Mouse (Mus musculus): Measurements from ENCODE around the gene Snapc3. TPM values are rescaled to one million over a fixed set of nuclear protein-coding genes. Genes with fewer than 3 reads are reported as not detected.
A peak's percentile ranks its signal among the peaks of the same experiment; 100 is the strongest.
"Not testable (repeated sequence)": the region's sequence is repeated elsewhere in the genome, so short reads cannot be mapped to it uniquely, and the experiment has no call there.

The Snapc3 gene
- polyA plus RNA-seq, 1 experiment = 58.4 TPM

DNA sequence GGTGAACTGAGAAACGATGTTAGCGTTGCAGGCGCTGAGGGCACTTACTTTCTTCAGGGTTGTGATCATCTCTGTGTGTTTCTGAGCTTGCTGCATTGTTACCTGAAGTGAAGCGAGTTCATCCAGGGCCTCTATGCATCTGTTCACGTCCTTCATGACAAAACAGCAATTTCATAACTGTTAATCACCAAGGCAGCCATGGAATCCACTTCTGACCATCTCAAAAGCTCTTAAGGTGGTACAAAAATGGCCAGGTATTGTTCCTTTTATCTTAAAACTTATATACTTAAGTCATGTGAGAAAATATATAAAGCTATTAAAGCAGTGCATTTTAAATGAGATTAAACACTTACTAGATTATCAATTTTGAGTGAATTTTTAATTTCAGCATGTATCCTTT lies 42.6 kb downstream of the Snapc3 start:
- DNase-seq (ENCODE audit: low read depth) = no peak
- TF ChIP-seq POLR2A (IDR thresholded peaks at IDR 0.05; ENCODE audit: borderline replicate concordance, extremely low read depth, insufficient read depth, insufficient read length, poor library complexity, severe bottlenecking) (no peak), CTCF (IDR thresholded peaks at IDR 0.05; ENCODE audit: borderline replicate concordance, extremely low read depth, insufficient read depth, insufficient read length) (no peak)

DNA sequence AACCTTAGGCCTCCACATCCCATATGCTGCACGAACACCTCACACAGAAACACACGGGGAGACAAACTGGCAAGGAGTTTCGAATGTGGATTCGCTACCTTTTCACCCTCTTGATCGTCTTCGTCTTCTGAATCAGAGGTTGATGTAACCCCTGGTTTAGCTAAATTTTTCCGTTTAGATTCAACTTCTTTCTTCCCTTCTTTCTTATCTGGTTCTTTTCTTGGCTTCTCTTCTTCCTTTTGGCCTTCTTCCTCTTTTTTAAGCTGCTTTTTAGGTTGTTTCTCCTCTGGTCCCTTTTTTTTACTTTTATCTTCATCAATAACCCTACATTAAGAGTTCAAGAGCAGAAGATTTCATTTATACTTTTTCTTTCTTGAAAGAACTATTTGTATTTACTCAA lies 47.3 kb downstream of the Snapc3 start:
- no peak for TF ChIP-seq CTCF (IDR thresholded peaks at IDR 0.05; ENCODE audit: borderline replicate concordance, extremely low read depth, insufficient read depth, insufficient read length)
- TF ChIP-seq POLR2A (IDR thresholded peaks at IDR 0.05; ENCODE audit: borderline replicate concordance, extremely low read depth, insufficient read depth, insufficient read length, poor library complexity, severe bottlenecking) = no peak
- no peak for DNase-seq (ENCODE audit: low read depth)

DNA sequence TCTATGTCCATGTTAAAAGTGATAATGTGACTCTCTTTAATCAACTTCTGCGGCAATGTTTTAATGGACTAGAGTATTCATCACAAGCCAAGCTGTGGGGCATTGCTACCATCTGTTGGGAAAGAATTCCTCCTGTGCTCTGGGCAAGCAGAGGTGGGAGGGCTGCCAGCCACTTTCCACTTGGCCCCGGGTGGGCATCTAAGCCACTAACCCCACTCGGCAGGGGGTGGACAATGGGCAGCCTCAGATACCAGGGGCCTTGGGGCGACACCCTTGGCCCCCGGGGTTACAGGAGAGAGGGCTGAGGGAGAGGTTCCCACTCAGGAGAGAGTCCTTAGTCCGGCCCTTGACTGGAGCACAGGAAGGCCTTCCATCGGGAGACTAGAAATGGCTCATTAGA lies 50.1 kb downstream of the Snapc3 start:
- no peak for DNase-seq (ENCODE audit: low read depth)
- no peak for TF ChIP-seq CTCF (IDR thresholded peaks at IDR 0.05; ENCODE audit: borderline replicate concordance, extremely low read depth, insufficient read depth, insufficient read length)
- no peak for TF ChIP-seq POLR2A (IDR thresholded peaks at IDR 0.05; ENCODE audit: borderline replicate concordance, extremely low read depth, insufficient read depth, insufficient read length, poor library complexity, severe bottlenecking)

DNA sequence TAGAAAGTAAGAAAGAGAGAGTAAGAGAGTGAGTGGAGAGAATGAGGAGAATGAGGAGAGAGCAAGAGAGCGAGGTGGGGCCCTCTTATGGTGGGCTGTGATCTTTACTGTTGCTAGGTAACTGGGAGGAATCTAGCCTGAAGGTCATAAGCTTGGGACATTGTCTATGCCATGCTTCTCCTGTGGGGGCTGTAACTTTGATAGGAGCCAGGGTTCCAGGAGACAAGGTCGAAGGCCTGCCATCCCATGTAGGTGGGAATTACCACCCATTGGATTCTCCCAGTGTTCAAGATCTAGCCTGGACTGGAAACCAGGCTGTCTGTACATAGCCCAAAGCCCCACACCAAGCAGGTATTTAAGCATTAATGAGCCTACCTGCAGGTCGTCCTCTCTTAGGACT lies 50.7 kb downstream of the Snapc3 start:
- DNase-seq (ENCODE audit: low read depth) = no peak

DNA sequence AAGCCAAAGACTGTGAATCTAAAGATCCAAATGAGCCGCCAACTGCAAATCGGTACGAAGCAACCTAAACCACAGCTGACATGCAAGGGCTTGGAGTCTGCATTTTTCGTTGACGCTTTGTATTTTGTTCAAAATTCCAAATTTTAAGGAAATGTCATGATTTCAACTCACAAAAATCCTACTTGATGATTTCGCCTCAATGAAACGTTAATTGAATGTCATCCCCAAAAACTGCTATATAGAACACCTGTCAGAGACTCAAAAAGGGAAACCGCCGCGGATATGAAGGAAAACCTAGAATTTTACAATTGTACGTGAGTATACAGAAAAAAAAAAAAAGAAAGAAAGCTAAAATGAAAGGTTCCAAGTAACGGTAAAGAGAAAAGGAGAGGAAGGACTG lies 67.7 kb downstream of the Snapc3 start:
- DNase-seq (ENCODE audit: low read depth) = no peak
- no peak for TF ChIP-seq POLR2A (IDR thresholded peaks at IDR 0.05; ENCODE audit: borderline replicate concordance, extremely low read depth, insufficient read depth, insufficient read length, poor library complexity, severe bottlenecking)
- TF ChIP-seq CTCF (IDR thresholded peaks at IDR 0.05; ENCODE audit: borderline replicate concordance, extremely low read depth, insufficient read depth, insufficient read length) = no peak

More for the DNA sequence above, 50.7 kb downstream of the Snapc3 start:
- TF ChIP-seq CTCF (IDR thresholded peaks at IDR 0.05; ENCODE audit: borderline replicate concordance, extremely low read depth, insufficient read depth, insufficient read length) (no peak), POLR2A (IDR thresholded peaks at IDR 0.05; ENCODE audit: borderline replicate concordance, extremely low read depth, insufficient read depth, insufficient read length, poor library complexity, severe bottlenecking) (no peak)

DNA sequence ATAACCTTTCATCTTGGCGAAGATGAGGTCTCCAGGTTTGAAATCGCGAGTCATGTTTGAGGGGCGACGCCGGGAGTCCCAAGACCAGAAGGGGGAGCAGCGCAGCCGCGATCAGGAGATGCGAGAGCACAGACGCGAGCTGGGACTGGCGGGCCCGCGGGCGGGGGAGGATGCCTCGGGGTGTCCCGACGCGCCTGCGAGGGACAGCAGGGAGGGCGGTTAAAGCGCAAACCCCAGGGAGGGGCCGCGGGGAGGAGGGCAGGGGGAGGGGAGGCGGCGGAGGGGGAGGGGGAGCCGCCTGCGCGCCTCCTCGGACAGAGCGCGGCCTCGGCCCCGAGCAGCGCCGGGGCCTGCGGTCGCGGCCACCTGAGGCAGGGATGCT lies 68.2 kb downstream of the Snapc3 start:
- peak; percentile 96 for DNase-seq (ENCODE audit: low read depth)
- TF ChIP-seq POLR2A (IDR thresholded peaks at IDR 0.05; ENCODE audit: borderline replicate concordance, extremely low read depth, insufficient read depth, insufficient read length, poor library complexity, severe bottlenecking) = 0 out of 2 replicates have a peak, but pooled peaks have one; percentile 28
- peak; percentile 69 for TF ChIP-seq CTCF (IDR thresholded peaks at IDR 0.05; ENCODE audit: borderline replicate concordance, extremely low read depth, insufficient read depth, insufficient read length)

DNA sequence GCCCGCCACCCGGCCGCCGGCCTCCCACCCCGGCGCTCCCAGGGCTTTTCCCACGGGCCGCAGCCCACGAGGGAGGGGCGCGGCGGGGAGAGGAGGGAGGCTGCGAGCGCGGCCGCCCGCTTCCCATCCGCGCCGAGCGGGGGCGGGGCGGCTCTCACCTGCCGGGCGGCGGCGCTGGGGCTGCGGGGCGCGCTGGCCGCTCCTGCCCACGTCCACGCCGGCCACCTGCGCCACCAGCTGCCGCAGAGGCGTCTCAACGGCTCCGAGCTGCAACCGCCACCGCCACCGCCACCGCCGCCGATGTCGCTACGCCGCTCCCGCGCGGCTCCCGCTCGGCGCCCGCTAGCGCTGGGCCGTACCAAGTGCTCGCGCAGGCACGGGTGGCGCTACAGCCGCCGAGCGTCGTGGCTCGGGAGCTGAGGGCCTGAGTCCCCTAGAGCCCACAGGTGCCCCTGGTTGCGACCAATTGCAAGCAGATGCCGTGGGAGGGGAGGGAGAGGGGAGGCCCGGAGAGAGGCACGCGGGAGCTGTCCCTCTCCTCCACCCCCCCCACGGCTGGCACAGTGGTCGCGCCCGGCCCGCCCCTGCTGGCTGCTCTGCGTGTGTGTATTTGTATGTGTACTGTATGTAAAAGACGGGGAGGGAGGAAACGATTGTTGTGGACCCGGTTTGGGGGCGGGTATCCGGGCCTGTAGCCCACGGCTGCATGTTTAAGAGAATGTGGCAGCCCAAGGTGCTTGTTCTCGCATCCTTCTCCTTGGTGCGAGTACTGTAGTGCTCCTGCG lies 68.8 kb downstream of the Snapc3 start, which contains the start of gene Psip1:
TSS of gene Psip1 (minus strand) at position 343 of the 785 bp plus-strand sequence.
- DNase-seq (ENCODE audit: low read depth) = peak; percentile 98
- TF ChIP-seq CTCF (IDR thresholded peaks at IDR 0.05; ENCODE audit: borderline replicate concordance, extremely low read depth, insufficient read depth, insufficient read length) = peak; percentile 56; the same call in 1 of the 2 replicates
- TF ChIP-seq POLR2A (IDR thresholded peaks at IDR 0.05; ENCODE audit: borderline replicate concordance, extremely low read depth, insufficient read depth, insufficient read length, poor library complexity, severe bottlenecking) = peak; percentile 96

DNA sequence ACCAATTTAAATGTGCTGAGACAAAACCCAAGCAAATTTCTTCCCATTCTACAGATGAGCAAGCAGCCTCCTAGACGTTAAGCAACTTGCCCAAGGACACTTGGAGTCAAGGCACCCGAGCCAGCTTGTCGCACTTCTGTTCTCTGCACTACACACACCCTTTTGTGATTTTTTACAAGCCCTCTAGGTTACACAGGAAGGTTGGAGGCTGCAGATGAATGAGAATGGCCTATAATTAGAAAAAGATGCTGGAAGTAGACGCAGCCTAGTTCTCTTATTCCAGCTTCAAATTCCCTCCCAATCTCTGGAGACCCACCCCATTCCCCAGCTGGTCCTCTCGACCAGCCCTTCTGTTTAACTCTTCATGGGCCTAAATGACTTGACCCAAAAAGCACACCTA lies 71.6 kb downstream of the Snapc3 start:
- no peak for TF ChIP-seq CTCF (IDR thresholded peaks at IDR 0.05; ENCODE audit: borderline replicate concordance, extremely low read depth, insufficient read depth, insufficient read length)
- TF ChIP-seq POLR2A (IDR thresholded peaks at IDR 0.05; ENCODE audit: borderline replicate concordance, extremely low read depth, insufficient read depth, insufficient read length, poor library complexity, severe bottlenecking) = no peak
- no peak for DNase-seq (ENCODE audit: low read depth)

DNA sequence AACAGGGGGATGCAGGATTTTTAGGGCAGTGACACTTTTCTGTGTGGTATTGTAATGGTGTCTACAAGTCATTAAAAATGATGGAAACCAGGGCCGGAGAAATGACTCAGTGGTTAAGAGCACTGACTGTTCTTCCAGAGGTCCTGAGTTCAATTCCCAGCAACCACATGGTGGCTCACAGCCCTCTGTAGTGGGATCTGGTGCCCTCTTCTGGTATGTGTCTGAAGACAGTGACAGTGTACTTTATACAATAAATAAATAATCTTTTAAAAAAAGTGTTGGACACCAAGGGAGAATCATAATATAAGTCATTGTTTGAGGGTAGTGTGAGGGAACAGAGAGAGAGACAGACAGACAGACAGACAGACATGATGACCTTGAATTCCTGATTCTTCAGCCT lies 75.6 kb downstream of the Snapc3 start:
- TF ChIP-seq POLR2A (IDR thresholded peaks at IDR 0.05; ENCODE audit: borderline replicate concordance, extremely low read depth, insufficient read depth, insufficient read length, poor library complexity, severe bottlenecking) = no peak
- no peak for TF ChIP-seq CTCF (IDR thresholded peaks at IDR 0.05; ENCODE audit: borderline replicate concordance, extremely low read depth, insufficient read depth, insufficient read length)
- no peak for DNase-seq (ENCODE audit: low read depth)

DNA sequence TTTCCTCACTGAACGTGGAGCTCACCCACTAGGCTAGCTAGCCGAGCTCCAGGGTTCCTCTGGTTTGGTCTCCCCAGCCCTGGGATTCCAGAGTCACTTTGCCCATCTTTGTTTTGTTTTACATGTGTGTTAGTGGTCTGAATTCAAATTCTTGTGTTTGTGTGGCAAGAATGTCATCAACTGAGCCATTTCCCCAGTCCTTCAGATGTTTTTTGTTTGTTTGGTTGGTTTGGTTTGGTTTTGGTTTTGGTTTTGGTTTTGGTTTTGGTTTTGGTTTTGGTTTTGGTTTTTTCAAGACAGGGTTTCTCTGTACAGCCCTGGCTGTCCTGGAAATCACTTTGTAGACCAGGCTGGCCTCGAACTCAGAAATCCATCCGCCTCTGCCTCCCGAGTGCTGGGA lies 79.5 kb downstream of the Snapc3 start:
- DNase-seq (ENCODE audit: low read depth) = not testable (repeated sequence)

DNA sequence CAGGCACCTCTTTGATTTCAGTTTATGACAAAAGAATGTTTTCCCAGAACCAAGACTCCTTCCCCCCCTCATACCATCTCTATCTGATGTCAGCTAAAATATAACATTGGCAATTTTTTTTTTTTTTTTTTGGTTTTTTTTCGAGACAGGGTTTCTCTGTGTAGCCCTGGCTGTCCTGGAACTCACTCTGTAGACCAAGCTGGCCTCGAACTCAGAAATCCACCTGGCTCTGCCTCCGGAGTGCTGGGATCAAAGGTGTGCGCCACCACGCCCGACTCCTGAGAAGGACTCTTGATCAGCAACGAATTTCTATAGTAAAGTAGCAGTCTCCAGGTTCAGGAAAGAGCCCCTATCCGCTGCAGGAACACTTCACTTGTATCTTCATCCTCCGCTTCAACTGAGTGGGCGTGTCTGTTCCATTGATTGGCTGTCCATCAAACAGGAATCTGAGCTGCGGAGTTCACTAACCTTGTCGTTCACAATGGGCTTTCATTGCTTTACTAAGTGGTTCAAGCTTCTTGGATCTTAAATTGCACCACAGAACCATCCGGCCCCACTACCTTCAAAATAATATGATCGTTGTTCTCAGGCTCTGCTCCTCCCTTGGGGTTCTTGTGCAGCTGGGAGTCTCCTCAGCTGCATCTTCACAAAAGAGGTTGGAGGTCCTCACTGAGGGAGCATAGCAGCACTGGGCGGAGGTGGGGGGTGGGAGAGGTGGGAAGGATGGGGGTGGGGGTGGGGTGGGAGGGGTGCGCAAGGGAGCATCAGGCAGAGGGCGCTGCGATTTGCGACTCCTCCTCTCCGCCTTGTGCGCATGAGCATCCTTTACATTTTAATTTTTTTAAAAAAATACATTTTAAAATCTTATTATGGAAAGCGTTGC lies 82.9 kb downstream of the Snapc3 start:
- TF ChIP-seq CTCF (IDR thresholded peaks at IDR 0.05; ENCODE audit: borderline replicate concordance, extremely low read depth, insufficient read depth, insufficient read length) (peak; percentile 14; the same call in 1 of the 2 replicates), POLR2A (IDR thresholded peaks at IDR 0.05; ENCODE audit: borderline replicate concordance, extremely low read depth, insufficient read depth, insufficient read length, poor library complexity, severe bottlenecking) (no peak)

More for the DNA sequence above, 82.9 kb downstream of the Snapc3 start:
- DNase-seq (ENCODE audit: low read depth) = peak; percentile 90
